Mouse (Mus musculus): ENCODE measurements at regions not wholly inside any gene's neighbourhood (a gene's known extent, or its start where the extent isn't known, plus 50 kb on each side); places are given as distances from the start of the nearest gene placed in this dataset.

DNA sequence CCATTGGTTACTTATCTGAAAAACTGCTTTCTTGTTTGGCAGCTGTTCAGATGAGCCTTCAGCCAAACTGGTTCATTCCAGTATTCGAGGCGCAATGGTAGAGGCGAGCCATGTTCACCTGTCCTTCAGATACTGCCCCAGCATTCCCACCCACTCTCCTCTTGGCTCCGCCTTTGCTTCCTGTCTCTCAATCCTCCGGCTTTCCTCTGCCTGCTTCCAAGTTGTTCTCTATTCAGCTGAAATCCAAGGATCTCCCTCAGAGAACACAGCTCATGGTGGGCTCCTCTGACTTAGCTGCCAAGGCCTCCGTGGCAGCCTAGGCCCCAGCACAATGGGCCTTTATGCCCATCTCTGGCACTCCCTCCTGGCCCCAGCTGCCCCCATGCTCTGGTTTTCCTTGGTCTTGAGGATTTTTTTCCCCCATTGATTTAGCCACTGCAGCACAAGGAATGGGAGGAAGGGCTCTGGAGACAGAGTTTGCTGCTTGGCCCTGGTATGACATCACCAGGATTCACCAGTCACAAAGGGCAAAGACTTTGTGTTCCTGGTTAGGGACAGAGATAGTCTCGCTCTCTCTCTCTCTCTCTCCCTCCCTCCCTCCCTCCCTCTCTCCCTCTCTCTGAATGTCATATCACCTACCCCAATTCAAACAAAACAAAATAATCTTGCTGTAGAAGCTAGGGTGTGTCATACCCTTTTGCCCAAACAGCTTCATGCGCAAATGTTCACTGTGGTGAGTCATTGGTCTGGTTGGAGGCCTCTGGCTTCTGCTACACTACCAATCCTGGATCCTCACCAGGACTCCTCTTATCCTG is 91.6 kb downstream of the Xrcc2 start:
- Histone ChIP-seq H3K27ac (no peak overlapping the region), H3K4me2 (ENCODE audit: low read depth) (no peak overlapping the region), H3K9ac (replicated peaks) (no peak overlapping the region), H3K4me3 (ENCODE audit: insufficient read depth in 1 of 2, low read depth in 2 of 2, low read length in 2 of 2) (no peak overlapping the region), H3K27me3 (ENCODE audit: control insufficient read depth, insufficient read depth, low read length) (no peaks in the 10 kb centered on the region), H3K36me3 (replicated peaks; ENCODE audit: control insufficient read depth, insufficient read depth, low read depth) (no peaks in the 10 kb centered on the region), H3K9me3 (ENCODE audit: control insufficient read depth, low read length) (no peaks in the 10 kb centered on the region), H3K4me1 (replicated peaks; ENCODE audit: control insufficient read depth in 2 of 2, insufficient read depth in 2 of 2, low read length in 1 of 2) (no peaks in the 10 kb centered on the region)
- ATAC-seq (ENCODE audit: insufficient read depth) (no peak), DNase-seq (ENCODE audit: low read depth in 3 of 3, low spot score in 3 of 3) (no peak)
- TF ChIP-seq CTCF (IDR thresholded peaks at IDR 0.05; ENCODE audit: low read depth) (no peak), EP300 (IDR thresholded peaks at IDR 0.05; ENCODE audit: low read depth) (no peak)
- 64% methylated on average over 8 of the region's 8 CpGs for WGBS (ENCODE audit: insufficient replicate concordance)

DNA sequence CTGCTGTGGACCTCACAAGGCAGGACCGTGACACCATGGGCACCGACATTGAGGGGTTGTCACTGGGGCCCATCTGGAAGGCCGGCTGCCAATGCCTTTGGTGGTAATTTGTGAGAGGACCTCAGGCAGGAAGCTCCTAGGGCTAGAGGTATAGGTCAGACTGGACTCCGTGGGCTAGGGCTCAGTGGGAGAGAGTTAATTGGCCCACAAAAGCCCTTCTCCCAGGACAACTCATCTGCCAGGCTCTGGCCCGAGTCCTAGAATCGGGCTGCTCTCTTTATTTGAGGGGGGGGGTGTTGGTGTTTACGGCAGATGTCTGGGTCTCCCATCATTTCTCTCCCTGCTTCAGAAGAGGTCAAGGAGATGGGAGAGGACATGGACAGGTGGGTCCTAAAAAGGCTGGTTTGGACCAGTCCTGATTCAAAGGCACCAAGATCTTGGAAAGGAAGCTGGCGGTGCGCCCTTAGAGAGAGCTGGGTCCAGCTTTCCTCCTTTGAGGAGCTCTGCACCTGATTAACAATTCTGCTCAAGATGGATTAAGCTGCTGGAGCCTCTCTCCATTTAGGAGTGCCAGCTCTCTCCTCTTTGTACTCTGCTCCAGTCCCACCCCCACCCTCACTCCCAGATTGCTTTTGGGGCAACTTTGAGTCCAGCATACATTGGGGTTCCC is 93.5 kb downstream of the Xrcc2 start:
- no peaks in the 10 kb centered on the region for H3K4me1 ChIP-seq (replicated peaks; ENCODE audit: control insufficient read depth in 2 of 2, insufficient read depth in 2 of 2, low read length in 1 of 2)
- TF ChIP-seq EP300 (IDR thresholded peaks at IDR 0.05; ENCODE audit: low read depth) (no peak), CTCF (IDR thresholded peaks at IDR 0.05; ENCODE audit: low read depth) (no peak)
- no peaks in the 10 kb centered on the region for H3K9me3 ChIP-seq (ENCODE audit: control insufficient read depth, low read length)
- no peak overlapping the region for H3K4me3 ChIP-seq (ENCODE audit: insufficient read depth in 1 of 2, low read depth in 2 of 2, low read length in 2 of 2)
- WGBS (ENCODE audit: insufficient replicate concordance) = 65% methylated on average over 9 of the region's 9 CpGs
- DNase-seq (ENCODE audit: low read depth in 3 of 3, low spot score in 3 of 3) = no peak
- H3K9ac ChIP-seq (replicated peaks) = no peak overlapping the region
- no peak overlapping the region for H3K4me2 ChIP-seq (ENCODE audit: low read depth)
- no peaks in the 10 kb centered on the region for H3K36me3 ChIP-seq (replicated peaks; ENCODE audit: control insufficient read depth, insufficient read depth, low read depth)
- H3K27me3 ChIP-seq (ENCODE audit: control insufficient read depth, insufficient read depth, low read length) = no peaks in the 10 kb centered on the region
- ATAC-seq (ENCODE audit: insufficient read depth) = no peak
- no peak overlapping the region for H3K27ac ChIP-seq

DNA sequence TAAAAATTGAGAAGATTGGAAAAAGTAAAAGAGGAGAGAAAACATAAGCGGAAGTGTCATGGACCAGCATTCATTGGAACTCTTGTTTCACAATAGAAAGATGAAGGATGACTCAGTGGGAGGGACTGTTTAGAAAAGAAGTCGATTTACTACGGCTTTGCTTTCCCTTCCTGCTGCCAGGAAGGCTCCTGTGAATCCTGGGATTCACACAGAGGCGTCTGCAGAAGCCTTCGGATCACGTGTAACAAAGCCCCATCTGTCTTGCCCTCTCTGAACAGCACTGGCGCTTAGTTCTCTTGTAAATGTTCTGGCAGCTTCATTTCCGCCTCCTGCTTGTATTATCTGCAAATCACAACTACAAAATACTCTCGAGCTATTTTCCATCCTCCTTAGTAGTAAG is 94.0 kb downstream of the Cct8l1 start:
- Histone ChIP-seq H3K27ac (no peak overlapping the region), H3K4me1 (replicated peaks; ENCODE audit: control insufficient read depth in 2 of 2, insufficient read depth in 2 of 2, low read length in 1 of 2) (no peaks in the 10 kb centered on the region), H3K36me3 (replicated peaks; ENCODE audit: control insufficient read depth, insufficient read depth, low read depth) (no peaks in the 10 kb centered on the region), H3K4me2 (ENCODE audit: low read depth) (no peak overlapping the region), H3K27me3 (ENCODE audit: control insufficient read depth, insufficient read depth, low read length) (no peaks in the 10 kb centered on the region), H3K9me3 (ENCODE audit: control insufficient read depth, low read length) (no peaks in the 10 kb centered on the region), H3K9ac (replicated peaks) (no peak overlapping the region), H3K4me3 (ENCODE audit: insufficient read depth in 1 of 2, low read depth in 2 of 2, low read length in 2 of 2) (no peak overlapping the region)
- 30% methylated on average over 9 of the region's 9 CpGs for WGBS (ENCODE audit: insufficient replicate concordance)
- TF ChIP-seq EP300 (IDR thresholded peaks at IDR 0.05; ENCODE audit: low read depth) (no peak), CTCF (IDR thresholded peaks at IDR 0.05; ENCODE audit: low read depth) (no peak)
- ATAC-seq (ENCODE audit: insufficient read depth) = no peak
- no peak for DNase-seq (ENCODE audit: low read depth in 3 of 3, low spot score in 3 of 3)

- DNase-seq (ENCODE audit: low read depth in 3 of 3, low spot score in 3 of 3) (no peak), ATAC-seq (ENCODE audit: insufficient read depth) (no peak)
- H3K4me3 ChIP-seq (ENCODE audit: insufficient read depth in 1 of 2, low read depth in 2 of 2, low read length in 2 of 2) = no peak overlapping the region
- H3K36me3 ChIP-seq (replicated peaks; ENCODE audit: control insufficient read depth, insufficient read depth, low read depth) = no peaks in the 10 kb centered on the region
- 29% methylated on average over 2 of the region's 2 CpGs for WGBS (ENCODE audit: insufficient replicate concordance)
- H3K4me2 ChIP-seq (ENCODE audit: low read depth) = no peak overlapping the region
- TF ChIP-seq CTCF (IDR thresholded peaks at IDR 0.05; ENCODE audit: low read depth) = peak; percentile 20; the same call in 1 of the 2 replicates
- TF ChIP-seq EP300 (IDR thresholded peaks at IDR 0.05; ENCODE audit: low read depth) = no peak
- H3K4me1 ChIP-seq (replicated peaks; ENCODE audit: control insufficient read depth in 2 of 2, insufficient read depth in 2 of 2, low read length in 1 of 2) = no peaks in the 10 kb centered on the region
- H3K9me3 ChIP-seq (ENCODE audit: control insufficient read depth, low read length) = no peaks in the 10 kb centered on the region
- H3K9ac ChIP-seq (replicated peaks) = no peak overlapping the region
- no peak overlapping the region for H3K27ac ChIP-seq
- no peaks in the 10 kb centered on the region for H3K27me3 ChIP-seq (ENCODE audit: control insufficient read depth, insufficient read depth, low read length)
Measured at GRCm38 (mm10) chr5:25602123-25602522, 86.3 kb downstream of the Cct8l1 start.

GRCm38 (mm10) chr5:25599363-25599762 is 83.5 kb downstream of the Cct8l1 start:
- WGBS (ENCODE audit: insufficient replicate concordance) = 66% methylated on average over 1 of the region's 1 CpGs
- no peaks in the 10 kb centered on the region for H3K27me3 ChIP-seq (ENCODE audit: control insufficient read depth, insufficient read depth, low read length)
- no peak overlapping the region for H3K4me2 ChIP-seq (ENCODE audit: low read depth)
- no peak overlapping the region for H3K9ac ChIP-seq (replicated peaks)
- no peaks in the 10 kb centered on the region for H3K36me3 ChIP-seq (replicated peaks; ENCODE audit: control insufficient read depth, insufficient read depth, low read depth)
- no peak overlapping the region for H3K4me3 ChIP-seq (ENCODE audit: insufficient read depth in 1 of 2, low read depth in 2 of 2, low read length in 2 of 2)
- TF ChIP-seq EP300 (IDR thresholded peaks at IDR 0.05; ENCODE audit: low read depth) (no peak), CTCF (IDR thresholded peaks at IDR 0.05; ENCODE audit: low read depth) (no peak)
- no peak for DNase-seq (ENCODE audit: low read depth in 3 of 3, low spot score in 3 of 3)
- H3K9me3 ChIP-seq (ENCODE audit: control insufficient read depth, low read length) = no peaks in the 10 kb centered on the region
- H3K27ac ChIP-seq = no peak overlapping the region
- no peak for ATAC-seq (ENCODE audit: insufficient read depth)
- no peaks in the 10 kb centered on the region for H3K4me1 ChIP-seq (replicated peaks; ENCODE audit: control insufficient read depth in 2 of 2, insufficient read depth in 2 of 2, low read length in 1 of 2)
